Mouse (Mus musculus) monocyte, adult 2 months (primary cell): ENCODE measurements around the gene Nup88.

Experiments
- DNase-seq, 2 experiments: peaks; one replicate each; pipeline ENCODE4 v3.0.0; 2022; ENCODE audit warnings: low spot score in 2 of 2, low read depth in 1 of 2

The Nup88 gene

DNA sequence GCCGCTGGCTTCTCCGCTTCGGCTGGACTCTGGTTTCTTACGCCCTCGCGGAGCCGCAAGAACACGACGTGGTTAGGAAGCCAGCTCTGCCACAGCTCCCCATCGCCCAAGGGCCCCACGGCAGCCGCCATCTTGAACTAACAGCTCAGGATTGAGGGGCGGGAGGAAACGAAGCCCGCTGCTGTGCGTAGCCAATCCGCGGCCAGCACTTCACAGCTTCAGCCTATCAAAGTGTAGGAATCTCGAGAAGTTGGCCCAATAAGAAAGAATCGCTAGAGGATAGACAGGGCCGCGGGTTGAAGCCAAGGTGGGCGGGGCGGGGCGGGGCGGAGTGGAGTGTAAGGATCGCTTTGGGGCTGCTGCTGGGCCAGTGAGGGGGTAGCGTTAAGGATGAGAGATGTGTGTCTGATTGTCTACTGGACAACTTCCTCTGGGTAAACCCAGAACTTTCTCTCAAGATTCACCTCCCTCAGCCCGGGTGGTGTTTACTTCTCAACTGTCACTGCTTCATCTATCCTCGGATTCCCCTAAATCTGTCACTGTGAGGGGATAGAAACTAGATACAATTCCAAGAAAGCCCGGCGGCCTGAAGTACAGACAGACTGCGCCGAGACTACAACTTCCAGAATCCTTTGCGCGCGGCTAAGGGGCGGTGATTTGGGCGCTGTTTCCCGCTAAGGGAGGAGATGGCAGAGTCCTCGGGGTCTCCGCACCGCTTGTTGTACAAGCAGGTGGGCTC lies at the start of gene Nup88, which contains the start of gene Rpain:
Nup88 (minus strand) TSS at position 153 of the 739 bp plus-strand sequence.
Rpain (plus strand) TSS at position 393 of the 739 bp plus-strand sequence.
- peak; percentile 80 to 83 for DNase-seq

DNA sequence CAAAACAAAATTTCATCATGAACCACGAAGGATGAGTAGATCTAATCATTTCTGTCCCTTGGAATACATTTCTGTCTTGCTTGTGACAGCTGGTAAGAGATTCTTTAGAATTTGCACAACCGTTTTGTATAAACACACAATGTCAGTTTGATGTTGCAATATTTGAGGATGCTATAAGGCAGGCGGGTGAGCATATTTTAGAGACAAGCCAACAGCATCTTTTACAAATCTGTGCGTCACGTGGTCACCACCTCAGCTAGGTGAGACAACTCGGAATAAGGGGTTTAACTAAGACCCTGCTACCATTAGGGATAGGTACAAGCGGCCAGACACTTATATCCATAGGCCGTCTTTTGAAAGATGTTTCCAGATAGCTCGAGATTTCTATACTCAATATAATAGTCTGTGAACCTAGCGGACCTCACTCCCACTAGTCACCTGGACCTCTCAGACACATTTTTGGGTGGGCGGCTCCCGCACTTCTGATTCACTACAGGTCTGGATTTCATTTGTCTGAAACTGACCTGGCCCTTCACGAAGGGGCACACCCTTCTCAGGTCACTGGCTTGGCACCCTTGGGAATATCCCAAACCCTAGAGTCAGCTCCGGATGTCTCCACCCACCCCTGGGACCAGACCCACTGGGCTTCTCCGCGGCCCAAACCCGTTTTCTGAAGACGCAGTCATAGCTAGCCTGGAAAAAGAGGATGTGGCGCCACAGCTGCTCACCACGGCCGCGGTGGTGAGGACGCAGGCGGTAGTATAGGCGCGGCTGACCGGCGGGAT lies 48.8 kb upstream of the Nup88 start:
- no peak for DNase-seq

DNA sequence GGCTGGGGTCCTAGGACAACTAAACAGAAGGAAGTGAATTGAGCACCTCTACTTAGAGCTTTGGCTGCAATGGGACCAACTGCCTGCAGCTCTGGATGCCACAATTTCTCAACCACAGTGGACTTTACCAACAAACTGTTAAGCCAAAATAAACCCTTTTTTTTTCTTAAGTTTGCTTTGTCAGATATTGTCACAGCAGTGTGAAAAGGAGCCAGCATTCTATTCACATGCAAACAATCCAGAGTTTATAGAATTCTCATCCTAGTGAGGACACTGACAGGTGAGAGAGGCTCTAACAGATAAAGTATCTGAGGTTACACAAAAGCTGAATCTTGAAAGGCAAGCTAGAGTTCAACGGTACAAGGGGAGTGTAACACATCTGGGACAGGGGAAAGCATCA lies 47.3 kb upstream of the Nup88 start:
- no peak for DNase-seq

DNA sequence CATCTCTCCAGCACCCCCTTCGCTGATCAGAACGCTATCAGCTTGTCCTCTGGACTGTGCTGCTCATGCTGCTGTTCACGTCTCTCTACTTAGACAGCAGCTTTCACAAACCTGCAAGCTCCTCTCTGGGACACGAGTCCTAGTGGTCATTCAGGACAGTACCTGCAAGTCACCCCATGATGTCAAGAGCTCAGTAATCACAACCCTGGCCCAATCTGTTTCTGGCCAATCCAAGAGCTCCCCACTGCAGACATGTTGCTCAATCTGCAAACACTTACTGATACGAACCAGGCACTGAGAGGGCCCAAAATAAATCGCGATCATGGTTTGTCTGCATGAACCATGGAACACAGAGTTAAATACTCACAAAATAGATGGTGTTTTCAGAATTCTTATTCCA lies 43.0 kb upstream of the Nup88 start:
- no peak for DNase-seq

DNA sequence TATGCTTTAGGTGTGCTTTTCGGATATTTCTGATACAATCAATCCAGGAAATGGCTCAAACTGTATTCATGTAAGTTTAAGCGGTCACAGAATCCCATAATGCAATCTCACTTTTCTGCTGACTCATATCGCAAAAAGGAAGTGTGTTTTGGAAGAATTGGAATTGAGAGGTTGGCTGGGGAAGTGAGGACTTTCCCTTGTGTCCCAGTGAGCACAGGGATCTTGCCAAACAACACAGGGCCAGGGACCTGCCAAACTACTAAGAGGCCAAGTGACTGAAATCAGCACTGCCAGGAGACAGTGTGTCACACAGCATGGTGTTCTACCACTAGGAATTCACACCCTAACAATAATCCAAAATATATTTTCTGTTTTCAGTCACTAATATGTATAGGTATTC lies 38.5 kb upstream of the Nup88 start:
- no peak for DNase-seq

DNA sequence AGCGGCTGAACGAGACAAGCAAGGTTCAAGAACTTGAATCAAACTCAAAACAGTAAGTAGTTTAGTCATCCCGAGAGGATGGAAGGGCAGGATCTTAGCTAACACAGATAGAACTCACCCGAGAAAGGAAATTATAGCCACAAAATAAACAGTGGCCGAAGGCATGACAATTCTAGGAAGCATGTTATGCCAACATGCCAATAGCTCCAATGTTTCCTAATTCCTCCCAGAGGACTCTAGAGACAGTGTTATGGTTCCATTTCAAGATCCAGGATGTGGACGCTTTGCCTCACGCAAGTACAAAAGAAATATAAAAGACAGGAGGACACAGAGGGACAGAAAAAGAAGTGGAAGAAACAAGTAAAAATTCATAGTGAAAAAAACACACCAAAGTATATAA lies 38.1 kb upstream of the Nup88 start:
- DNase-seq = no peak

DNA sequence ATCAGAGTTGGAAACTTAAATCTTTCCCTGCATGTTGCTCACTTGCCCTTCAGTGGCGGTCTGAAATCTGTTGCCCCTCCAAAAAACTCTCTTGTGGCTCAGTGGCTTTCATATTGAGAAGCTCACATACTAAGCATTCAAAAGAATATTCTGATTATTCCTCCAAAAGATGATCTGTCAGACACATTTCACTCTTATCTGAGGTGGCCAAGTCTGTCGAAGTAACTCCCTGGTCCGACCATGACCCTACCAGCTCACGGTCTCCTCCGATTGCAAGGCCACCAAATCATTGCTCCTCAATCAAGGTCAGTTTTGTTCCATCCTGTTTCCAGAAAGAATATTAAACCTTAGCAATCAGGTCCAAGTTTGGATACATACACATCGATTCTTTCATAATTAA lies 37.3 kb upstream of the Nup88 start:
- no peak for DNase-seq

DNA sequence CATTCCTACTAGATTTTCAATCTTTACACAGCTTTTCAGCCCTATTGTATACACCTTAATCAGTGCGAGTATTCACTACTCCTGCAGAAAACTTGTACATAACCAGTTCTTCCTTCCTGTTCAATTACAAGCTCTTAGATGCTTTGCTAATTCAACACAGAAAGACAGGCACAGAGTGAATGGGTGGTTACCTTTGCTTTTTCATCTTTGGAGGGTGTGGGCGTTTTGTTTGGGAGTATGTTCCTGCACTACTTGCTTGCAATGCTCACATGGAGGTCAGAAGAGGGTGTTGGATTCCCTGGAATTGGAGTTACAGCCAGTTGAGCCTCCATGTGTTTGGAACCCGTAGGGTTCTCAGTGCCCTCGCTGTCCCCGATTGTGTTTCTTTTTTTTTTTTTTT lies 35.3 kb upstream of the Nup88 start:
- no peak for DNase-seq

DNA sequence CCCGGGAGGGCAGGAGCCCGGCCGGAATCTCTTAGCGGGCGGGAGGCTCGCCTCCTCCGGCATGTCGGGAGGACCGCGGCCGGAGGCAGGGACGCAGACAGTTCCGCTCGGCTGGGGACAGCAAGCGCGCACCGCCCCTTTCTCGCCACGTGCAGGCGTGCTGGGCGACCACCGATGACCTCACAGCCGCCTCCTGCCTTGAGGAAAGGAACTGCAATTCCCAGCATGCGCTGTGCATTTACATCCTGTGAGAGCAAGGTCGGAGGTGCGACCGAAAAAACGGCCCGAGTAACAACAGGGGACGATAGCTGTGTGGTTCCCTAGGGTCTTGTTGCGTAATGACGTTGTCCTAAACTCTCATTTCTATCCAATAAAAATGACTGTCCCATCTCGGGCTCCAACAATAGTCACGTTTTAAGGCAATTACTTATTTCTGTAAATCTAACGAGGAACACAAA lies 34.6 kb upstream of the Nup88 start, which contains the start of gene Dhx33:
Dhx33 (minus strand) TSS at position 122 of the 458 bp plus-strand sequence.
- DNase-seq = peak; percentile 88 to 89

DNA sequence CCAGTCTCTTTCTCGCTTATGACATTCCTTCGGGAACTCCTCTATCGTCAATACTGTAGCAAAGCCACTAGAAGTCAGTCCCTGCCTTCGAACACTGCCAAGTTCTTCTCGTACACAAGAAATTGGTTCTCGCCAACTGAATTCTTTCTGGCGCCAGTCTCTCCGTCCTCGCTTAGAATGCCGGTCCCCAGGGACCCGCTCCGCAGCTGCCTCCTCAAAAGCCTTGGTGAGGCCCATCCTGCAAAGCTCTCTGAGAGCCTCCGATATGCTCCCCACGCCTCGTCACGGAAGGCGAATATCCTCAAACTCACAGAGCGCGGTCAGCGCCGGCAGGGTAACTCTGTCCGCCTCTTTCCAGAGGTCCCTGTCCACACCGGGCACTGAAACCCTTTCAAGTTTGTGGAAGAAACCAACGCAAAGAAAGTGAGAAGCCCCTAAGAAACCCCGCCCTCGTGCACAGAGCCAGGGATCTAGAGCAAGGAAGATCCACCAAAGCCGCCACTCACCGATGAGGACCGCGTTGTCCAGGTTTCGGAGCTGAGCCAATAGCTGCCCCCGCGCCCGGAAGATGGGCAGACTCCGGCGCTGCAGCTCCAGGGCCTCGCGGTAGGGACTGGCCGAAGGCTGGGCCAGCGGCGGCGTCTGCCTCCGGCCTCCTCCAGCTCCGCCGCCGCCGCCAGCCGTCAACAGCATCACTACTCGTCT lies 34.0 kb upstream of the Nup88 start:
- no peak for DNase-seq

DNA sequence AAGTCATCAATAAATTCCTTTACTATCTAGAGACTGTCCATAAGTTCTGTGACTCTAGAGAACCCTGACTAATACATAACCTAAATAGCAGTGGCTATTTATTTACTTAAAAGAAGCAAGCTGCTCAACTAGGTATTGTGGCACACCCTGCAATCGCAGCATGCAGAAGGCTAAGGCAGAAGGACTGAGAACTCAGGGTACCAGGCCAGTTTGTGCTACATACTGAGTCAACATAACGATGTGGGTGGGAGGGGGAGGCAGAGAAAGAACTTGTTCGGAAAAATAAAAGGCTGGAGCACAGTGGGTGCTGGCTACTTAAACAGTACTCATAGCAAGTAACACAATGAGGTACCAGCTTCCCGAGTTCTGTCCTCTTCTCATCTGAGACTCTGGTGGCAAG lies 31.4 kb upstream of the Nup88 start:
- no peak for DNase-seq

DNA sequence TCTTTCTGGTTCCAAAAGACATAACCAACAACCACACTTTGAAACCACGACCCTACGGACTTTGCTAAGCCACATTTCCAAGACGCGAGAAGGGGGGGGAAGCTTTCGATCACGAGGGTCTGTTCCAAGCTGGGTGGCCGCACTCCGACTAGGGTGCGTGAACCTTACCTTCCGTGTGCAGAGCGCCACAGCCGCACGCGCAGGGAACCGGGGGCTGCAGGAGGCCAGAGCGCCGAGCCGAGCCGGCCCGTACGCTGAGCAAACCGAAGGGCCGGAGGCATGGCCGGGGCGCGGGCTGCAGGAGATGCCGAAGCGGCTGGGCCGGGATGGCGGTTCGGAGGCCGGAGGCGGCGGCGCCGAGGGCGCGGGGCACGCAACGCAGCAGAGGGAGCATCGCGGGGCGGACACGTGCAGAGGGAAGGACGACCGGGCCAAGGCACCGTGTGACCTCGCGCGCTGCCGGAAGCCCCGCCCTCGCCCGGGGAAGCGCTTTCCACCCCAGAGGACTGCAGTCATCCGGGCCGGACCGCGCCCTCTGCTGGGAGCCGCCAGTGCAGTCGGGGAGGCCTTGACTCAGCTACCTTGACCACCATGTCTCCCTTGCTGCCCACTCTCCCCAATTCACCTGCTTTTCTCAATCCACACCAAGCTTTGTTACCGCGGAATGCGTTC lies 12.9 kb upstream of the Nup88 start, which contains the start of gene C1qbp:
C1qbp (minus strand) TSS at position 470 of the 672 bp plus-strand sequence.
- DNase-seq = peak; percentile 76 to 88

DNA sequence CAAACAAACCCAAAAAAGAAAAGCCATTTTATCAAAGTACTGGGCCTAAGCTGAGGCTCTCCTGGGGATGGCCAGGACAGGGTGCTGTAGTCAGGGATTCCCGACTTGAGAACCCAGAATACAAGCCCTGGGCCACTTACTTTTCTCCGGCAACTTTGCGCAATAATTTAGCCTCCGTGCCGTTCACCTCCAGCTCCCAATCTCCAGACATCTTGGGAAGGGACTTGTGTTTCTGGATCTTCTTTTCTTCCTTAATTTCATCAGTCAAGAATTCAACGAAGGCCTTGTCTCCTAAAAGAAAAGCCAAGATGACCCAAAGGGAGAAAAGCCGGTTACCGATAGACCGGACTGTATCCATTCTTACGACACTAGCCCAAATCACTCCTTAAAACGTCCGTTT lies 12.3 kb upstream of the Nup88 start:
- no peak for DNase-seq

DNA sequence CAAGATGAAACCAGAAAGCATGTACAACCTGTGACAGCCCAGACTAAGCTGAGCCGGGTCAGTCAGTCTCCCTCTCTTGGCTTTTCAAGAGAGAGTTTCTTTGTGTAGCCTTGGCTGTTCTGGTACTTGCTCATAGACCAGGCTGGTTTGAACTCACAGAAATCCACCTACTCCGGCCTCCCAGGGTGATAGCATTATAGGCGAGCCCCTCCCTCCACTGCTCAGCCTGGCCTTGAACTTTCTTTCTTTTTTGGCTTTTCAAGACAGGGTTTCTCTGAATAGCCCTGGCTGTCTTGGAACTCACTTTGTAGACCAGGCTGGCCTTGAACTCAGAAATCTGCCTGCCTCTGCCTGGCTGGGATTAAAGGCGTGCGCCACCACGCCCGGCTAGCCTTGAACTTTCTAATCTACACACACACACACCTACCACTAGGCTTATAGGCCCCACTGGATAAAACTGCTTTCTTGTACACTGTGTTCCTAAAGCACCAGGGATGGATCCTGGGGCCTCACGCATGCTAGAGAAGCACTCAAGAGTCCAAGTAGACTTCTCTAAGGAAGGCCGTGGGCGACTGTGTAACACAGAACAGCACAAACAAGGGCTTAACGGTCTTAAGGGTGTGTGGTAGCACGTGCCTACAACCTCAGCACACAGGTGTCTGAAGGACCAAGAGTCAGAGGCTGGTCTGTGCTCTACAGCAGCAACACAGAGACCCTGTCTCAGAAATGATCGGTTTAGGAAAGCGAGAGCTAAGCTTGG lies 11.2 kb upstream of the Nup88 start:
- no peak for DNase-seq

DNA sequence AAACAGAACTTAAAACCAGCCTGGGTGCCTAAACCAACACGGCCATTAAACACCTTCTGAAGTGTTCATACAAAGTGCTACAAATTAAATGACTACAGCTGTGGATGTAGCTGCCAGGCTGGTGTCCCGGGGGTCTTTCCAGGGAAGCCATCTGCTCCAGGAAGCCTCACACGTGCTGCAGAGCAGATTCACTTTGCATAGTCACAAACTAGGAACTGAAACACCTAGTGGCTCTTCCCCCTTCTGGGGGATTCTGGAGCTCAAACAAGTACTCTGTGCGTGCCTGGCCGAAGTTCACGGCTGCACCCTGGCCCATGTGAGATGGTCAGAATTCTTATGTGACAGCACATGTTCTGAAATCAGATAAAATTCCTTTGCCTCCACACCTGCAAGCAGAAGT lies 10.5 kb upstream of the Nup88 start:
- no peak for DNase-seq

DNA sequence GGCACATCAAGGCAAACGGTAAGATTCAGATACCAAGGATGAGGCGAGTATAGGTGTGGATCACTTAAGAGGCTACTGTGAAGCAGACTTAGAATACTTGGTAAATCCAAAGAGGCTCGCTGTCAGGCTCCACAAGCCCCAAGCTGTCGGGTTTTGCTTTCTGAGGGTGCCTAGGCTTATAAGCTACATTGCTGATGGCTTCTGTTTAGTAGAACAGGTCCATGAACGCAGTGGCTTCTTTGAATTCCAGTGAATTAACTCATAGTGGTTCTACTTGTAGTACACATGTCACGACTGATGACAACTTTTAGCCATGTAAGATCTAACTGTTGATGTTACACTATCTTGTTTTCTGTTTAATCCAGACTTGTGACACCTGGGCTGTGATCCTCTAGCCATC lies 7.5 kb upstream of the Nup88 start:
- DNase-seq = no peak

DNA sequence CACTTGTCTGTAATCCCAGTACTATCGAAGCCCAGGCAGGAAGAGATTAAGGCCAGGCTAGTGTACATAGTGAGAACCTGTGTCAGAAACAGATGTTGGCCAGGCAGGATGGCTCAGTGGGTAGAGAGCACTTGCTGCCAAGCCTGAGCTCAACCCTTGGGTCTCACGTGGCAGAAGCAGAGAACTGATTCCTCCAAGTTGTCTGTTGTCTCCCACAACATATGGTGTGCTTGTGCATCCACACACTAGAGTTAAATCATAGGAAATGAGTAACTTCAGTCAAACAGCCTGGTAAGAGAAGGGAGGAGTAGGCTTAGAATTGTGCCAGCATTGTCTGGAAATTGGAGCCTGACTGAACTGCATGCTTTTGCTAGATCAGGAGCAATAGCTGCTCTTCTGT lies 5.4 kb upstream of the Nup88 start:
- DNase-seq = no peak

DNA sequence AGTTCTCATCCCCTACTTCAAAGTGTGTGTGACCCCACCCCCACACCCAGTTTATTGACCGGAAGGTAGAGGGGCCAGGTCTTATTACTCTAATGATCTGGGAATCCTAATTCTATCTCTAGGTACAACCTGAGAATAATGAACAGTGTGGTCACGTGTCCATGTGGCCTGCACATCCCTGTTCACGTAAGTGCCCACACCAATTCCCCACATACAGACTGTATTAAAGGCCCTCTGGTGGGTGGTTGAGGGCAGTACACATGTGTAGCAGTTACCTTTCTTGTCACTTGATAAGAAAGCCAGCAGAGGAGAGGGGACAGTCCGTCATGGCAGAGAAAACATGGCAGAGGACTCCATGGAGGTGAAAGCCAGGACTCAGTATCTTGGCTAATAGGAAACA lies 4.2 kb upstream of the Nup88 start:
- DNase-seq = no peak

DNA sequence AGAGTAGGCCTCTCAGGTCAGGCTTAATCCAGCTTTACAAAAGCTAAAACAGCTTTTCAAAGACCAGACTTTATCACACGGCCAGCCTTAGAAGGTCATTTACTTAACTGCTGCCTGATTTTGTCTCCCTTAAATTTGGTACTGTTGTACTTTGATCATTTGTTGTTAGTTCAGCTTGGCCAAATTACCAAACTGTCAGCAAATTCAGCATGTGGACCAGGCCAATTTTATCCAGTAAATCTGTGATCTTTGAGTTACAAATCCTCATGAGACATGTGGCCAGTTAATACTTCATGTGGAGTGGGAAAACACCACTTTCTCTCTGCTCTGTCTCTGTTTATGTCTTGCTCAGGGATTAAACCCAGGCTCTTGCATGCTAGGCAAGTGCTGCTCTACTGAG lies 2.8 kb upstream of the Nup88 start:
- DNase-seq = no peak
